Mouse (Mus musculus) E14TG2a.4 (cell line): ENCODE measurements around the gene Olfr31.
A peak's percentile ranks its signal among the peaks of the same experiment; 100 is the strongest.

Experiments used
- H3K27me3 ChIP-seq: 2 replicates; pipeline ENCODE4 v1.6.1; 2014; ENCODE audit warnings: low read length, control low read depth; ENCODE audit not compliant: insufficient read depth
- H3K36me3 ChIP-seq: 2 replicates; pipeline ENCODE4 v1.6.1; 2014; ENCODE audit warnings: low read length, control low read depth; ENCODE audit not compliant: insufficient read depth
- H3K4me1 ChIP-seq: replicated peaks from 2 replicates; pipeline ENCODE4 v1.6.1; 2014; ENCODE audit warnings: low read depth, low read length, control low read depth
- H3K4me3 ChIP-seq: replicated peaks from 2 replicates; pipeline ENCODE4 v1.5.1; 2014; ENCODE audit warnings: mild to moderate bottlenecking, low read length
- H3K9me3 ChIP-seq: 2 replicates; pipeline ENCODE4 v1.6.1; 2014; ENCODE audit warnings: low read length, control low read depth
- CTCF ChIP-seq: conservative IDR thresholded peaks from 2 replicates; pipeline ENCODE4 v1.5.1; 2014; ENCODE audit warnings: low read length
- NANOG ChIP-seq: IDR thresholded peaks from 2 replicates; pipeline ENCODE4 v1.6.1; 2014; ENCODE audit warnings: borderline replicate concordance, low read length, mixed read lengths
- POU5F1 ChIP-seq: IDR thresholded peaks from 2 replicates; pipeline ENCODE4 v1.6.1; 2014; ENCODE audit warnings: low read length, borderline replicate concordance

Gene Olfr31

GRCm38 (mm10) chr14:14322528-14322927 lies at the start of gene Olfr31:
Gene Olfr31 (plus strand): TSS chr14:14322828.
- H3K4me3 ChIP-seq = no peak within 1 kb of the TSS
- no peaks in the 10 kb centered on the region for H3K36me3 ChIP-seq
- no peaks in the 10 kb centered on the region for H3K27me3 ChIP-seq
- no peaks in the 10 kb centered on the region for H3K4me1 ChIP-seq
- H3K9me3 ChIP-seq = no peaks in the 10 kb centered on the region
- TF ChIP-seq CTCF = no peak
- no peak for TF ChIP-seq NANOG
- TF ChIP-seq POU5F1 = no peak

GRCm38 (mm10) chr14:14294426-14294825 lies 28.2 kb upstream of the Olfr31 start:
- Histone ChIP-seq H3K36me3 (no peaks in the 10 kb centered on the region), H3K27me3 (no peaks in the 10 kb centered on the region), H3K4me3 (no peak overlapping the region), H3K4me1 (no peaks in the 10 kb centered on the region), H3K9me3 (peaks cover 7% of the 10 kb centered on the region; the same call in 1 of the 2 replicates)
- TF ChIP-seq CTCF (no peak), NANOG (no peak), POU5F1 (no peak)

- Histone ChIP-seq H3K9me3 (no peaks in the 10 kb centered on the region), H3K4me1 (no peaks in the 10 kb centered on the region), H3K4me3 (peak overlapping the region; percentile 74), H3K36me3 (no peaks in the 10 kb centered on the region), H3K27me3 (no peaks in the 10 kb centered on the region)
- TF ChIP-seq NANOG (no peak), CTCF (no peak), POU5F1 (no peak)
These were observed 13.7 kb upstream of the Olfr31 start for GRCm38 (mm10) chr14:14308938-14309337.

GRCm38 (mm10) chr14:14309416-14309815 lies 13.2 kb upstream of the Olfr31 start:
- H3K27me3 ChIP-seq = no peaks in the 10 kb centered on the region
- peak overlapping the region; percentile 74 for H3K4me3 ChIP-seq
- no peaks in the 10 kb centered on the region for H3K36me3 ChIP-seq
- H3K9me3 ChIP-seq = no peaks in the 10 kb centered on the region
- TF ChIP-seq CTCF = no peak
- no peak for TF ChIP-seq POU5F1
- no peak for TF ChIP-seq NANOG
- no peaks in the 10 kb centered on the region for H3K4me1 ChIP-seq

- Histone ChIP-seq H3K36me3 (peaks cover 9% of the 10 kb centered on the region), H3K4me3 (peak overlapping the region; percentile 83), H3K9me3 (peaks cover 34% of the 10 kb centered on the region), H3K4me1 (peaks cover 3% of the 10 kb centered on the region; the same call in 1 of the 2 replicates), H3K27me3 (no peaks in the 10 kb centered on the region)
- TF ChIP-seq NANOG (no peak), POU5F1 (no peak), CTCF (no peak)
These were observed 22.7 kb downstream of the Olfr31 start for GRCm38 (mm10) chr14:14345113-14345871.

- H3K4me3 ChIP-seq = peak within 1 kb of the TSS; percentile 83
- H3K9me3 ChIP-seq = peaks cover 42% of the 10 kb centered on the region
- no peak for TF ChIP-seq CTCF
- TF ChIP-seq POU5F1 = no peak
- TF ChIP-seq NANOG = no peak
- no peaks in the 10 kb centered on the region for H3K27me3 ChIP-seq
- peaks cover 13% of the 10 kb centered on the region for H3K36me3 ChIP-seq
- peaks cover 3% of the 10 kb centered on the region; the same call in 1 of the 2 replicates for H3K4me1 ChIP-seq
These were observed 23.6 kb downstream of the Olfr31 start, which contains the start of gene Il3ra for GRCm38 (mm10) chr14:14345948-14346812. Gene Il3ra (plus strand): TSS chr14:14346275.

- no peak for TF ChIP-seq CTCF
- no peak for TF ChIP-seq POU5F1
- TF ChIP-seq NANOG = no peak
- Histone ChIP-seq H3K36me3 (peaks cover 15% of the 10 kb centered on the region), H3K9me3 (peaks cover 48% of the 10 kb centered on the region), H3K4me3 (peak overlapping the region; percentile 83), H3K27me3 (no peaks in the 10 kb centered on the region), H3K4me1 (peaks cover 3% of the 10 kb centered on the region; the same call in 1 of the 2 replicates)
These were observed 24.1 kb downstream of the Olfr31 start for GRCm38 (mm10) chr14:14346813-14347100.

- Histone ChIP-seq H3K4me3 (no peak overlapping the region), H3K9me3 (peaks cover 54% of the 10 kb centered on the region), H3K4me1 (peaks cover 3% of the 10 kb centered on the region; the same call in 1 of the 2 replicates)
These were observed 24.7 kb downstream of the Olfr31 start for GRCm38 (mm10) chr14:14347151-14347835.

More at GRCm38 (mm10) chr14:14347151-14347835, 24.7 kb downstream of the Olfr31 start:
- H3K36me3 ChIP-seq = peaks cover 17% of the 10 kb centered on the region
- TF ChIP-seq POU5F1 (no peak), NANOG (no peak), CTCF (no peak)
- H3K27me3 ChIP-seq = no peaks in the 10 kb centered on the region
